Mouse (Mus musculus) thymus, postnatal 36 days (tissue): ENCODE measurements around the gene Tnpo3.
"Not testable (repeated sequence)": the region's sequence is repeated elsewhere in the genome, so short reads cannot be mapped to it uniquely, and the experiment has no call there.

Source experiments
- DNase-seq, 2 experiments: peaks; one replicate each; pipeline ENCODE4 v3.0.0; 2022; ENCODE audit warnings: mixed read lengths in 2 of 2

Tnpo3 gene

GRCm38 (mm10) chr6:29620840-29621543 is 11.3 kb upstream of the Tnpo3 start:
- no peak for DNase-seq

- DNase-seq = no peak
Observed at GRCm38 (mm10) chr6:29620176-29620575, 10.5 kb upstream of the Tnpo3 start.

GRCm38 (mm10) chr6:29610020-29610640 is 443 bp upstream of the Tnpo3 start:
- not testable (repeated sequence) for DNase-seq

- DNase-seq = no peak
Observed at GRCm38 (mm10) chr6:29600188-29600587, 9.5 kb downstream of the Tnpo3 start.

- DNase-seq = no peak
Observed at GRCm38 (mm10) chr6:29595656-29596055, 14.0 kb downstream of the Tnpo3 start.

GRCm38 (mm10) chr6:29581202-29581601 is 28.5 kb downstream of the Tnpo3 start:
- no peak for DNase-seq

GRCm38 (mm10) chr6:29580770-29581169 is 28.9 kb downstream of the Tnpo3 start:
- no peak for DNase-seq

GRCm38 (mm10) chr6:29576388-29576787 is 33.3 kb downstream of the Tnpo3 start:
- not testable (repeated sequence) for DNase-seq

- no peak for DNase-seq
Observed at GRCm38 (mm10) chr6:29557112-29557511, 52.6 kb downstream of the Tnpo3 start.

- no peak for DNase-seq
Observed at GRCm38 (mm10) chr6:29552526-29552925, 57.2 kb downstream of the Tnpo3 start.

GRCm38 (mm10) chr6:29548086-29548485 is 61.6 kb downstream of the Tnpo3 start:
- DNase-seq = no peak

GRCm38 (mm10) chr6:29547582-29547981 is 62.1 kb downstream of the Tnpo3 start:
- no peak for DNase-seq

GRCm38 (mm10) chr6:29545611-29546010 is 64.1 kb downstream of the Tnpo3 start:
- DNase-seq = no peak

GRCm38 (mm10) chr6:29540956-29541355 is 68.7 kb downstream of the Tnpo3 start:
- DNase-seq = no peak

GRCm38 (mm10) chr6:29540223-29540622 is 69.5 kb downstream of the Tnpo3 start:
- DNase-seq = no peak

- DNase-seq = no peak
Observed at GRCm38 (mm10) chr6:29539502-29539901, 70.2 kb downstream of the Tnpo3 start.

GRCm38 (mm10) chr6:29537221-29537620 is 72.5 kb downstream of the Tnpo3 start:
- DNase-seq = no peak

GRCm38 (mm10) chr6:29536651-29537193 is 73.0 kb downstream of the Tnpo3 start:
- DNase-seq = no peak

GRCm38 (mm10) chr6:29535316-29535715 is 74.4 kb downstream of the Tnpo3 start:
- DNase-seq = no peak

GRCm38 (mm10) chr6:29530050-29530449 is 79.6 kb downstream of the Tnpo3 start:
- DNase-seq = no peak

- DNase-seq = no peak
Observed at GRCm38 (mm10) chr6:29529444-29529820, 80.3 kb downstream of the Tnpo3 start.

GRCm38 (mm10) chr6:29528561-29529443 is 80.9 kb downstream of the Tnpo3 start:
- DNase-seq = no peak

GRCm38 (mm10) chr6:29528165-29528505 is 81.6 kb downstream of the Tnpo3 start:
- DNase-seq = no peak
